Mouse (Mus musculus): Measurements from ENCODE around the gene Gm20388. TPM values are rescaled to one million over a fixed set of nuclear protein-coding genes. Genes with fewer than 3 reads are reported as not detected.
"Not testable (repeated sequence)": the region's sequence is repeated elsewhere in the genome, so short reads cannot be mapped to it uniquely, and the experiment has no call there.

The Gm20388 gene
- polyA plus RNA-seq, 1 experiment from 2014 or later, result 47.1 TPM

DNA sequence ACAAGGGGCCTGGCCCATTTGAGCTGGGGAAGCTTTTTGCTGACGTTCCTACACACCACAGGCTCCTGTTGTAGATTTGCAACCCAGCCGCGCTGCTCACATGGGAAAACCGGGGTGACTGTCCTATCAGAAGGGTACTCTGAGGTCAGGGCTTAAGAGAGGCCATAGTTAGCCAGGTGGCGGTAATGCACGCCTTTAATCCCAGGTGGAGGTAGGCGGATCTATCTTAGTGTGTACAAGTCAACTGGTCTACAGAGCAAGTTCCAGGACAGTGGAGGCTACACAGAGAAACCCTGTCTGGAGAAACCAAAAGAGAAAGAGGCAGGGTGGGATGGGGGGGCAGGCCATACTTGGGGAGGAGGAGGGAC, 2409.1 kb downstream of the Gm20388 start:
- H3K79me2 ChIP-seq (ENCODE audit: inconsistent target), result no peaks in the 10 kb centered on the region
- H3K36me3 ChIP-seq (ENCODE audit: inconsistent target), result no peaks in the 10 kb centered on the region
- WGBS (ENCODE audit: missing documents), result 72% methylated on average over 7 of the region's 7 CpGs
- H3K4me3 ChIP-seq (ENCODE audit: inconsistent target), result no peak overlapping the region
- no peak overlapping the region for H3K27ac ChIP-seq

DNA sequence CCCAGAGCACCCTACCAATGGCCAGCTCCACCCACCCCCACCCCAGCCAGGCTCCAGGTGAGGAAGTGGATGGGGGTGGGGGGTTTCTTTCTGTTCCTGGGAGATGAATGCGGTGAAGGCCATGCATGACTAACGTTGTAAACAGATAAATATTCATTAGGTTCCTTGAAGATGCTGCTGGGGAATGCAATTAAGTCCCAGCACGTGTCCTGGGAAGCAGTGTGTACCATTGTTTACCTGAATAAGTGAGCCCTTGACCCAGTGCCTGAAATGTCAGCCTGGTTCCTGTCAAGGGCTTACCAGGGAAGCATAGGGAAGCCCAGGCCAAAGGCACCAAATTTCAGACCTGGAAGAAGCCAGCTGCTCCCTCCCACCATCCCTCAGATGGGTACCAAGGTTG, 2409.9 kb downstream of the Gm20388 start:
- no peaks in the 10 kb centered on the region for H3K36me3 ChIP-seq (ENCODE audit: inconsistent target)
- H3K79me2 ChIP-seq (ENCODE audit: inconsistent target), result no peaks in the 10 kb centered on the region
- H3K27ac ChIP-seq, result no peak overlapping the region
- 84% methylated on average over 3 of the region's 3 CpGs for WGBS (ENCODE audit: missing documents)
- H3K4me3 ChIP-seq (ENCODE audit: inconsistent target), result no peak overlapping the region

DNA sequence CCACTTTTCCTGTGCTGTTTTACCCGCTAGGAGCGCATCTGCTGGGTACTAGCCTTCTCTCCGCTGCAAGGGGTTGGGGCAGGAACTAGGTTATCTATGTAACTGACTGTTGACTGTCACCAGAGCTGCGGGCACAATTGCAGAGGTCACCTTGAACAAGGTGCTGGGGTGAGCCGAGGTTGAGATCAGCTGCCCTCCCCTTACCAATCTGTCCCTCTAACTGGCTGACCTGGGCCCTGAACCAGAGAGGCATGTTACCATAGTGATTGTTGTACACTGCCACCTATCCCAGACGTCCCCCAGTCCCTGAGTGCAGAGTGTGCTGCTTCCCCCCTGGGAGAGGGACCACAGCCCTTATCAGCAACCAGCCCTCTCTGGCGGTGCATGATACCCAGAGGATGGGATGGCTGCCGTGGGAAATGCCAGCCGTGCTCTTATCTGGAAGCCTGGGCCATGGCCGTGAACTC, 2410.8 kb downstream of the Gm20388 start:
- Histone ChIP-seq H3K27ac (no peak overlapping the region), H3K36me3 (ENCODE audit: inconsistent target) (no peaks in the 10 kb centered on the region), H3K79me2 (ENCODE audit: inconsistent target) (no peaks in the 10 kb centered on the region), H3K4me3 (ENCODE audit: inconsistent target) (no peak overlapping the region)
- 90% methylated on average over 10 of the region's 10 CpGs for WGBS (ENCODE audit: missing documents)

DNA sequence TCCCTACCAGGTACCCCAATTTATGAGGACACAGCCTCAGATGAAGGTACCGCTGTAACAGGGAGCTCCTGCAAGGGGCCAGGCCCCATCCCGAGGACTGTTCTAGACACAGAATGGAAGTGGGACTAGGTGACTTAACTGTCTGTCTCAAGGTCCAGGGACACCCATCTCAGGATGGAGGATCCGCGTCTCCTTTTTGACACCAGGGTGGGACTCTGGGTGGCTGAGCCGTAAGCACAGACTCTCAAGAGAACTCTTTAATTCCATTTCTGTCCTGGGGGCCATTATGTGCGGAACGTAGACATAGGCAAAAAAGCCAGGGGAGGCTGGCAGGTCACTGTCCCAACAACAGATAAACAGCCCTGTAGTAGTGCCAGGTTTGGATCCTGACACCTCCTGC, 2411.5 kb downstream of the Gm20388 start:
- H3K27ac ChIP-seq, result no peak overlapping the region
- no peaks in the 10 kb centered on the region for H3K36me3 ChIP-seq (ENCODE audit: inconsistent target)
- no peak overlapping the region for H3K4me3 ChIP-seq (ENCODE audit: inconsistent target)
- WGBS (ENCODE audit: missing documents), result 97% methylated on average over 7 of the region's 7 CpGs
- no peaks in the 10 kb centered on the region for H3K79me2 ChIP-seq (ENCODE audit: inconsistent target)

DNA sequence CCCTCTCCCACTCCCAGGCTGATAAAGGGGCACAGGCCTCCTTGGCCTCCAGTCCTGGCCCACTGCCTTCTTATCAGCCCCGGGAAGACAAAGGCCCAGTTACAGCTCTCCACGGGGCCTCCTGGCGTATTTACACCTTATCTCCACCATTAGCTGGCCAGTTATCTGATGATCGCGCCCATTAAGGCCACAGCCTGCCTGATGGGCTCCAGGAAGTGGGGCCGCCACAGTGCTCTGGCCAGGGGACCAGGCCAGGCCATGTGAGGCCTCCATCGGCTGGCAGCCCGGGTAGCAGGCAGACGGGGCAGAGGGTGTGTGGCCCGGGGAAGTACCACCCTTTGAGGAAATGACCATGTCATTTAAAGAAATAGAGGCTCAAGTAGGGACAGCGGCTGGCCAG, 2412.2 kb downstream of the Gm20388 start:
- Histone ChIP-seq H3K36me3 (ENCODE audit: inconsistent target) (no peaks in the 10 kb centered on the region), H3K79me2 (ENCODE audit: inconsistent target) (no peaks in the 10 kb centered on the region), H3K27ac (no peak overlapping the region), H3K4me3 (ENCODE audit: inconsistent target) (no peak overlapping the region)
- whole genome bisulfite sequencing (ENCODE audit: missing documents), result 70% methylated on average over 11 of the region's 11 CpGs

DNA sequence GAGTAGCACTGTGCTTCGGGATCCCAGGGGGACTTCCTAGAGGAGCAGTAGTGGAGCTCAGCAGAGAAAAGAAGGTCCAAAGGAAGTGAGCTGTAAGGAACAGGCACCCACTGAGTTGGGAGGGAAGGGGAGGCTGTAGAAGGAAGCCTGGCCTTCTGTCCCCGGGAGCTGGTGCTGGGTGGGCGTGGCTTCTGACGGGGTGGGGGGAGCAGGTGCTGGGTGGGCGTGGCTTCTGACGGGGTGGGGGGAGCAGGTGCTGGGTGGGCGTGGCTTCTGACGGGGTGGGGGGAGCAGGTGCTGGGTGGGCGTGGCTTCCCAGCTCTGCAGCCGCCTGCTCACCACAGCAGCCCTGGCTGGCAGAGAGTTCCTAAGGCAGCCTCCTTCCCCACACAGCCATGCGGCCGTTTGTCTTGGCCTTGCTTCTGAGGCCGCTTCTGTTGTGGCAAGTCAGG, 2413.3 kb downstream of the Gm20388 start:
- 23% methylated on average over 11 of the region's 13 CpGs for WGBS (ENCODE audit: missing documents)

DNA sequence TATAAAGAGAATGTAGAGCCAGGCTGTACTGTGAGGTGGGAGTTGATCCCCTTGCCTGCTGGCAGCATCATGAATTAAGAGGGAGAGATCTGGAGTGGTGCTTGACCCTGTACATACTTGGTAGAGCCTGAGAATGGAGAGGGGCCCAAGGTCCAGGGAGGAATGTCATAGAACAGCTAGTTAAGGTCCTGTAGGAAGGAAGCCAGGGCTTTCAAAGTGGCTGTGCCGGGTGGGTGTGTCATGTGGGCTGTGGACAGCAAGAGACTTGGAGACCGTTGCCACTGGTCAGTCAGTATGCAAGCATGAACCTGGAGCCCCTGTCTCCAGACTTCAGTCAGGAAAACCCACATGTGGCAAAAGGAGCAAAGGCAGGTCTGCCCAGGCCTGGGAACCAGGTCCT, 2414.6 kb downstream of the Gm20388 start:
- H3K27ac ChIP-seq, result no peak overlapping the region
- no peaks in the 10 kb centered on the region for H3K79me2 ChIP-seq (ENCODE audit: inconsistent target)
- no peak overlapping the region for H3K4me3 ChIP-seq (ENCODE audit: inconsistent target)
- no peaks in the 10 kb centered on the region for H3K36me3 ChIP-seq (ENCODE audit: inconsistent target)
- 100% methylated on average over 2 of the region's 2 CpGs for WGBS (ENCODE audit: missing documents)

More for the DNA sequence above, 2413.3 kb downstream of the Gm20388 start:
- not testable (repeated sequence) for H3K36me3 ChIP-seq (ENCODE audit: inconsistent target); H3K27ac ChIP-seq; H3K4me3 ChIP-seq (ENCODE audit: inconsistent target); H3K79me2 ChIP-seq (ENCODE audit: inconsistent target)

DNA sequence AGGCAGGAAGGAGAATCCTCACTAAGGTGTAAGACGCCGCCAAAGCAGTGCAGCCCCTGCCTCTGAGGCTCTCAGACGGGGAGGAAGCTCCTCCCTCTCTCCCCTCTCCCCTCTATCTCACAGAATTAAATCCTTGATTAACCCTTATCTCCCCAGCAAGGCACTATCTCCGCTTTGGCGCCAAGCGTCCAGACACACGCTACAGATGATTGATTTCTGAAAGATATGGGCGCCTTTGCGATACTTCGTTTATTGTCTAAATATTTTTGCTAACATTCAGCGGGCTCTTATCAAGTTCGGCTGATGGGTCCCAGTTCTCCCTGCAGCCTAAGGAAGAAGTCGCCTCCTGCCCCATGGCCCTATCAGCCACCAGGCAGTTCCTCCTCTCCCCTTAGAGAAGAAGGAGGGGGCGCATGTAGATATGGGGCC, 2415.5 kb downstream of the Gm20388 start:
- Histone ChIP-seq H3K79me2 (ENCODE audit: inconsistent target) (no peaks in the 10 kb centered on the region), H3K36me3 (ENCODE audit: inconsistent target) (no peaks in the 10 kb centered on the region), H3K4me3 (ENCODE audit: inconsistent target) (no peak overlapping the region), H3K27ac (no peak overlapping the region)
- 91% methylated on average over 12 of the region's 14 CpGs for WGBS (ENCODE audit: missing documents)

DNA sequence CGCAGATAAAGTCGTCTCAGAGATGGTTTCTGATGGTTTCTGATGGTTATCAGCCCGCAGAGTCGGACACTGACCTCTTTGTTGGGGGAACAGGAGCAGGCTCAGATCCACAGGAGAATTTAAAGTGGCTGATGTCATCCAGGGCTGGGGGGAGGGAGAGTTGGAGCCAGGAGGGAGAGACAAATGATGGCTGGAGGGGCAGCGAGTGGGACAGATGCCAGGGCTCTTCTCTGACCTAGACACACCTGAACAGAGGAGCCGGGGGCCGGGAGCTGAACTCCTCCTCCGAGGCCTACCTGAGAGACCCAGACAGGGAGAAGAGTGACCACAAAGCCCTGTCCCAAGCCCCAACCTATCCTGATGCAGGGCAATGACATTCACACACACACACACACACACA, 2418.4 kb downstream of the Gm20388 start:
- whole genome bisulfite sequencing (ENCODE audit: missing documents), result 93% methylated on average over 8 of the region's 8 CpGs
- no peak overlapping the region for H3K27ac ChIP-seq
- H3K4me3 ChIP-seq (ENCODE audit: inconsistent target), result no peak overlapping the region
- H3K36me3 ChIP-seq (ENCODE audit: inconsistent target), result no peaks in the 10 kb centered on the region
- no peaks in the 10 kb centered on the region for H3K79me2 ChIP-seq (ENCODE audit: inconsistent target)

DNA sequence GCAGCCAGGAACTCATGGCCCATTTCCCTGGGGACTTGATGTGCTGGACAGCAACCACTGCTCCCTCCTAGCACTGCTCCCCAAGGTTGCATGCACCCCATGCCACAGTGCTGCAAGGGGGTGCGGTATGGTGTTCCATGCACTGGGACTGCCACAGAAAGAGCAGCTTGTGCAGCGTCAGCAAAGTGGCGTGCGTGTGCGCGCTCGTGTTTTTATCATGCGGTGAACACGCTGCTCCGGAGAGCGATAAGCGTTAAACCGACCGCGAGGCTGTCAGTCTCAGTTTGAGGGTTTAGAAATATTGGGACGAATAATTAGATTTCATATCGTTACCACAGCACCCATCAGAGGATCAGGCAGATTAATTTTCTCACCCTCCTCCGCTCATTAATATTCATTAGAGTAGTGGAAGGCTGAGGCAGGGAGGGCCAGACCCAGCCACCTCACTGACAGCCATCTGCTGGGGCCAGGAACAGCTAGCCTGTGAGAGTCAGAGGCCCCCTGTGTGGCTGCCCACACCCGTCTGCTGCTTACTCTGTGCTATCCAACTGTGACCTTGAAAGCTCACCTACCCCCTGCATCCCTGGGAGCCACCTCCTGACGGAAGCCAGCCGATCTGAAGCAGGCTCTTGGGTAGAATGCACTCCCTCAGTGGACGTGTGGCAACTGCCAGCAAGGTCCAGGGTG, 2419.1 kb downstream of the Gm20388 start:
- no peak overlapping the region for H3K27ac ChIP-seq
- no peaks in the 10 kb centered on the region for H3K36me3 ChIP-seq (ENCODE audit: inconsistent target)
- H3K4me3 ChIP-seq (ENCODE audit: inconsistent target), result no peak overlapping the region
- H3K79me2 ChIP-seq (ENCODE audit: inconsistent target), result no peaks in the 10 kb centered on the region
- WGBS (ENCODE audit: missing documents), result 98% methylated on average over 22 of the region's 22 CpGs

DNA sequence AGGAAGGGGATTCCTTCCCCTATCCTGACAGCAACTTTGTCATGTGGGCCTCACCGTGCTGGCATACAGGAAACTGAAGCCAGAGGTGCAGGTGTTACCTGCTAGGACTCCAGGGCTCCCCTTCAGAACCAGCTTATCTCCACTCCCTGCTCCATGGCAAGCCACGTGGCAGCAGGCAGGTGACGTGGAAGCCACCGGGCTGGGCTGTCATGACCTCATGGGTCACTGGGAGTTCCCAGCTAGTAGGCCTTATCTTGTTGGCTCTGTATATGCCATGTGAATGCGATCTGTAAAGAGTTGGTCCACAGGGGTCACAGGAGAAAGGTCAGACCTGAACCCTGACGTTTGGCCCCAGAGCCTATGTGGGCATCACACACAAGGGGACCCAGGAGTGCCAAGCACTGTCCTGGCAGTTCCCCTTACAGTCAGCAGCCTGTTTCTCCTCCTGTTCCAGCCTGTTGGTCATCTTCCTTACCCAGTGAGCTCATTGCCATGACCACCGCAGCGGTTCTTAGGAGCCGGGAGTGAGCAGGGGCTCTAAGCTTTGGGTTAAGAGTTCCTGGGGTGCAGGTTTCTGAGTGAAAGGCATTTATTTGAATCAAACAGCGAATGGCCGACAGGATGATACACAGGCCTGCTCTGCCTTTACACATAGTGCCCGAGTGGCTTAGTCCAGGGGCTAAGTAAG, 2419.9 kb downstream of the Gm20388 start:
- H3K4me3 ChIP-seq (ENCODE audit: inconsistent target), result no peak overlapping the region
- no peaks in the 10 kb centered on the region for H3K79me2 ChIP-seq (ENCODE audit: inconsistent target)
- H3K27ac ChIP-seq, result no peak overlapping the region
- 79% methylated on average over 12 of the region's 12 CpGs for WGBS (ENCODE audit: missing documents)
- no peaks in the 10 kb centered on the region for H3K36me3 ChIP-seq (ENCODE audit: inconsistent target)

DNA sequence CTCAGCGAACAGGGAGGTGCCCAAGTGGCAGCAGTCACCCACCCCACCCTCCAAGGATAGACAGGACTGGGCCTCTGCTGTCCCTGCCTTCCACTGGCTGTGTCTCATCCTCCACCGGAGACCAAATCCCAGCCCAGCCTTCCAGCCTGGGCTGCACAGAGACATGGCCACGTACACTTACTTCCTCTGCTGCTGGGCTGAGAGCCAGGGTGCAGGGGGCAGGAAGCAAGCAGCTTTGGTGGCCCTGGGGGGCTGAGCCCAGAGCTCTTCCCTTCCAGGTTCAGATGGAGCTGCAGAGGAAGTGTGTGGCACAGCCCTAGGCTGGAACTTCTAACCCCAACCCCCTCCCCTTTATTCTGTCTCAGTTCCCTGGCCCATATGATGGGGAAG, 2420.5 kb downstream of the Gm20388 start:
- no peak overlapping the region for H3K27ac ChIP-seq
- H3K36me3 ChIP-seq (ENCODE audit: inconsistent target), result no peaks in the 10 kb centered on the region
- no peaks in the 10 kb centered on the region for H3K79me2 ChIP-seq (ENCODE audit: inconsistent target)
- H3K4me3 ChIP-seq (ENCODE audit: inconsistent target), result no peak overlapping the region
- whole genome bisulfite sequencing (ENCODE audit: missing documents), result 23% methylated on average over 3 of the region's 3 CpGs

DNA sequence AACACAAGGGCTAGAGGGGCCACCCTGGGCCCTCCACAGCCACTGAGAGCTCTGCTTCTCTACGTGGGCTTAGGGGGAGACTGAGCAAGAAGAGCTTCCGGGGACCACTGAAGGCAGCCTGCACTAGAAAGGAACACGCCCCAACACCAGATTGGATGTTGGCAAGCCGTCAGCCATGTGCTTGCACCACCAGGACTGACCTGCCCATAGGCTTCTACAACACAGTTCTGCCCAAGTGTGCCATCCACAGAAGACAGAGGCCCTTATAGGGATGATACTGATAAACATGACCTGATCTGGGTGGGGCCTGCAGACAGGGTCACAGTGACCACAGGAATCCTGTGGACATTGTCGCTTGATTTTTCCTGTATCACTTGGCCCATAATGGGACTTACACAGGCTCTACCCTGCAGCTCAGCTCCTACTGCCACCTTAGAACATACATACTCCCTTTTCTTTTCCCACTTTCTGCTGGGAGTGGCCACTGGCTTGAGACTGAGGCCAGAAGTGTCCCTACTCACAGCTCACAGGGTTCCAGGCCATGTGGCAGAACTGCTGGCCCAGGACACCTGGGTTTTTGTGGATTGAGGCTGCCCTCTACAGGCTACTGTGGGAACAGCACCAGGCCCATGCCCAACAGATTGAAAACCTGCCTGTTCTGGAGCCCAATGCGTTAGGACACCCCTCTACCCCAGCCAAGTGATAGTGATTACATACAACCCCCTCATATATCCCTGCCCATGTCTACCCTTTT, 2422.3 kb downstream of the Gm20388 start:
- Histone ChIP-seq H3K79me2 (ENCODE audit: inconsistent target) (no peaks in the 10 kb centered on the region), H3K4me3 (ENCODE audit: inconsistent target) (no peak overlapping the region)

DNA sequence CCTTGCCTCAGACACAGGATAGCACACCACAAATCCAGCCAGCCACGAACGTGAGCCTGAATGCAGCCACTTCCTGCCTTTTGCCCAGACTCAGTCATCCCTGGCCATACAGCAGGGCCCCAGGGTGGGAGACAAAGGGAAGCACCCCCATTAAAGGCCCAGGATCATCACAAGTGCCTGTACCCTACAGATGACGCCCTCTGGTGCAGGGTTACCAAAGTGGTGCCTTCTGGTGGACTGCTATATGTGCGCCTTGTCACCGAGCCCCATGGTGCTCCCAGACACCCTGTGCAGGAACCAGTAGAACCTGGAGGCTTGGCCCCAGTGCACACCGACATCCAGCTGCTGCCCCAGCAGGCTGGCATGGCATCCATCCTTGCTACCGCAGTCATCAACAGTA, 2422.9 kb downstream of the Gm20388 start:
- no peaks in the 10 kb centered on the region for H3K36me3 ChIP-seq (ENCODE audit: inconsistent target)
- no peak overlapping the region for H3K27ac ChIP-seq
- WGBS (ENCODE audit: missing documents), result 88% methylated on average over 7 of the region's 7 CpGs
- no peak overlapping the region for H3K4me3 ChIP-seq (ENCODE audit: inconsistent target)
- H3K79me2 ChIP-seq (ENCODE audit: inconsistent target), result no peaks in the 10 kb centered on the region

More for the DNA sequence above, 2422.3 kb downstream of the Gm20388 start:
- 75% methylated on average over 6 of the region's 6 CpGs for WGBS (ENCODE audit: missing documents)
- Histone ChIP-seq H3K36me3 (ENCODE audit: inconsistent target) (no peaks in the 10 kb centered on the region), H3K27ac (no peak overlapping the region)

Measured in macrophage (primary cell).